Mouse (Mus musculus): Measurements from ENCODE around the gene Pdgfra. TPM values are rescaled to one million over a fixed set of nuclear protein-coding genes. Genes with fewer than 3 reads are reported as not detected.
A peak's percentile ranks its signal among the peaks of the same experiment; 100 is the strongest.

Pdgfra gene
- total RNA-seq, 2 experiments from 2014 or later = 0.04 to 0.29 TPM

- ATAC-seq (ENCODE audit: poor library complexity, severe bottlenecking) = no peak
These were observed 3.2 kb downstream of the Pdgfra start for GRCm38 (mm10) chr5:75155281-75155680.

GRCm38 (mm10) chr5:75155741-75156553 is 3.9 kb downstream of the Pdgfra start:
- peak; percentile 70 for ATAC-seq (ENCODE audit: poor library complexity, severe bottlenecking)

DNA sequence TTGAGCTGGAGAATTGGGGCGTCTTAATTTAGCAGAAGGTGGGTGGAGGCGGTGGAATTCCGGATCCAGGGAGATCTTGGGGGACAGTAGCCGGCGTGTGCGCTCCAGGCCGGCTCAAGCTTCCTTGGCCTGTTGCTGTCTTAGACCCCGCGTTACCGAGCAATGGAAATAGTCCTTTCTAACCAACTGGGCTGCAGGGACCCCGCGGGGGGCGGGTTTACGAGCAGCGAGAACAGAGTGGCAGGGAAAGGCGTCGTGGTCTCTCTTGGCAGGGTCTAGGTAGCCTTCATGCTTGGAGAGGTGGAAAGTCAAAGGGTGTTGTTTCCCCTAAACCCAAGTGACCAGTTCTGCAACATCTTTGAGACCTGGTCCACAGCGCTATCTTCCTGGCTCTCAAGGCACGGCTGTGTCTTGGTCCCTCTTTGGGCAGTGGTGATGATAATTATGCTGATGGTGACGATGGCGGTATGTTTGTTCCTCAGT is 4.5 kb downstream of the Pdgfra start:
- peak; percentile 4; the same call in 1 of the 2 replicates for ATAC-seq (ENCODE audit: poor library complexity, severe bottlenecking)

- peak; percentile 67 for ATAC-seq (ENCODE audit: poor library complexity, severe bottlenecking)
These were observed 4.9 kb downstream of the Pdgfra start for GRCm38 (mm10) chr5:75157038-75157437.

DNA sequence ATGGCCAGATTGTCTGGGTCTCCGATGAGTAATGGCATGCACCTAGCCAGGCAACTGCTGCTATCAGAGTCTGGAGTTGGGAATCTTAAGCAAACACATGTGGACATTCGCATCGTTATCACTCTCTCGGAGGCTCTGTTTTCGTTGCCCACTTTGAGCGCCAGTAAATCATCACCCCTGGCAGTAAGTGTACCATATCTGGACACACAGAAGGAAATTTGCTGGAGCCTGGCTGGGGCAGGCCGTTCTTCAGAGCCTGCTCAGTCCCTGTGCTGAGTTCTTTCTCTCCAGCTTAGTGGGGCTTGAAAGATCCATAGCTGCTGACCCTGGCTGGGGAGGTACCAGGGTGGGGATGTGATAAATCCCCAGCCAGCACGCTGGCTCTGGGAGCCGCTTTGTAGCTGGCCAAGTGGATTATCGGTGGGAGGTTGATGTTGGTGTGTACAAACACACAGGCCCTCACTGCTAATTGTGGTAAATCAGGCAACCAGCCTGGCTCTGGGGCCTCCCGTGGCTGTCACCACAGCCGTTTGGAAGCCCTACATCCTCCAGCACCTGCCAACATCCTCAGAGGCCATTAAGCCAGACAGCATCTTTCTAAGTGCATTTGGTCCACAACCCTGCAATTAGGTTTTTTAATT is 8.6 kb downstream of the Pdgfra start:
- ATAC-seq (ENCODE audit: poor library complexity, severe bottlenecking) = no peak

DNA sequence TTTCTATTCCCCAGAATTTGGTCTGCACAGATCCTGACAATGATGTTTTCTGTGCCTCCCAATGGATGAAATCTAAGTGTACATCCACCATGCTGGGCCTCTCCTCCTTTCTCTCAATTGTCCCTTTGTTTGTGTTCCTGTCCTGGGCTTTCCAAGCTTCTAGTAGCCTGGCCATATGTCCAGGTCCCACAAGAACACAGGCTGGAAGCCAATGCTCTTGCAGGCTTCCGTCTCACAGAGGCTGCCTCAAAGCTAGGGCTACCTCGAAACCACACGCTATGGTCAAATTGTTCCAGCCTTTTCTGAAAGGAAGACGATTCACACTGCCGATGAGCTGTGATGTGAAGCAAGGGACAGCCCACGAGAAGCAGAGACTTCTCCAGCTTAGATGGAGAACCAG is 9.5 kb downstream of the Pdgfra start:
- no peak for ATAC-seq (ENCODE audit: poor library complexity, severe bottlenecking)

DNA sequence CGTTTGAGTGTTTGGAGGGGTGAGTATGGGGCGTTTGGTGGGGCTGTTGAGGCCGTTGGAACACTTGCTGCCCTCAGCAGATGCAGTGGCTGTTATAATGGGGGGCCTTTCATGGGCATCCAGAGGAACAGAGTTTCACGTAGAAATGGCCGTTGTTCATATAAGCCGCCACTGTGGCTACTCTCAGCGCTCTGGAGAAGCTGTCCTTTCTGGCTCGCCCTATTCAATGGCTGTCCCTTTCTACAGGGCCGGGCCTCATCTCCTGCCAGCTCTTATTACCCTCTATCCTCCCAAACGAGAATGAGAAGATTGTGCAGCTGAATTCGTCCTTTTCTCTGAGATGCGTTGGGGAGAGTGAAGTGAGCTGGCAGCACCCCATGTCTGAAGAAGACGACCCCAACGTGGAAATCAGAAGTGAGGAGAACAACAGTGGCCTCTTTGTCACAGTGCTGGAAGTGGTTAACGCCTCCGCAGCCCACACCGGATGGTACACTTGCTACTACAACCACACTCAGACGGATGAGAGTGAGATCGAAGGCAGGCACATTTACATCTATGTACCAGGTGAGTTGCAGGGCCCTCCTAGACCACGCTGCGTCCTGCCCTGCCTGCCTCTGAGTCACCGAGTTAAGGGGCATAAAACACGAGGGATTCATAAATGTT is 11.3 kb downstream of the Pdgfra start:
- ATAC-seq (ENCODE audit: poor library complexity, severe bottlenecking) = no peak

DNA sequence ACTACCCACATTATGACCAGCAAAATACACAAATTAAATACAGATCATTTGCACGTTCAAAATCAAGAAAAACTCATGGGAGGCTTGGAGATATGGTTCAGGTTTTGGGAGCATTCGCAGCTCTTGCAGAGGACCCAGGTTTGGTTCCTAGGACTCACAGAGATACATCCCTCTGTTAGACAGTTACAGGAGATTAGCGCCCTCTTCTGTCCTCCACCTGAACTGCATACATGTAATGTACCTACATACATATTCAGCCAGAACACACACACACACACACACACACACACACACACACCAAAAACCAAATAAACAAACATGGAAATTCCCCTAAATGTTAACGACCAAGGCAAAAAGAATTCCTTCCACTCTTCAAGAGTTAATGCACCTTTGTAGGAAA is 12.6 kb downstream of the Pdgfra start:
- no peak for ATAC-seq (ENCODE audit: poor library complexity, severe bottlenecking)

GRCm38 (mm10) chr5:75169837-75170236 is 17.7 kb downstream of the Pdgfra start:
- no peak for ATAC-seq (ENCODE audit: poor library complexity, severe bottlenecking)

- ATAC-seq (ENCODE audit: poor library complexity, severe bottlenecking) = no peak
These were observed 19.8 kb downstream of the Pdgfra start for GRCm38 (mm10) chr5:75171859-75172258.

- no peak for ATAC-seq (ENCODE audit: poor library complexity, severe bottlenecking)
These were observed 27.2 kb downstream of the Pdgfra start for GRCm38 (mm10) chr5:75179249-75179648.

DNA sequence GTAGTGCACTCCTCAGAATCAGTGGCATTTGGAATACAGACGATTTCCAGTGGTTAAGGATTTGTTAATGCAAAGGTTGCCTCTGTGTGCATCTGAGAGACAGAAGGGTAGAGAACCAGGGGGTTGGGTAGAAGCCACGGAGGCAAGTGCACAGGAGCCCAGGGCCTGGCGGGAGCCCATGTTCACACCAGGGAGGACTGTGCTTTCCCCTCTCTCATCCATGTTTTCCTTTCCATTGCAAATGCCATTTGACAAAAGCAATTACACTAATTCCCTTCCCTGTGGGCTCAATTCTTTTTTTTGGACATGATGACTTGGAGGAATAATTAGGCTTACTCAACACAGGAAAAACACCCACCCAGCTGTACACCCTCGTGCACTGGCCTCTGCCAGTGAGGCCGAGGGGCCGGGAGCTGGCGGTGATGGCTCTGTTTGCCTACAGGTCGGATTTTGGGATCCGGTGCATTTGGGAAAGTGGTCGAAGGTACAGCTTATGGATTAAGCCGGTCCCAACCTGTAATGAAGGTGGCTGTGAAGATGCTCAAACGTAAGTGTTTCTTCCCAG is 27.7 kb downstream of the Pdgfra start:
- ATAC-seq (ENCODE audit: poor library complexity, severe bottlenecking) = no peak

- no peak for ATAC-seq (ENCODE audit: poor library complexity, severe bottlenecking)
These were observed 31.6 kb downstream of the Pdgfra start for GRCm38 (mm10) chr5:75183653-75184052.

GRCm38 (mm10) chr5:75184112-75184511 is 32.0 kb downstream of the Pdgfra start:
- ATAC-seq (ENCODE audit: poor library complexity, severe bottlenecking) = no peak

DNA sequence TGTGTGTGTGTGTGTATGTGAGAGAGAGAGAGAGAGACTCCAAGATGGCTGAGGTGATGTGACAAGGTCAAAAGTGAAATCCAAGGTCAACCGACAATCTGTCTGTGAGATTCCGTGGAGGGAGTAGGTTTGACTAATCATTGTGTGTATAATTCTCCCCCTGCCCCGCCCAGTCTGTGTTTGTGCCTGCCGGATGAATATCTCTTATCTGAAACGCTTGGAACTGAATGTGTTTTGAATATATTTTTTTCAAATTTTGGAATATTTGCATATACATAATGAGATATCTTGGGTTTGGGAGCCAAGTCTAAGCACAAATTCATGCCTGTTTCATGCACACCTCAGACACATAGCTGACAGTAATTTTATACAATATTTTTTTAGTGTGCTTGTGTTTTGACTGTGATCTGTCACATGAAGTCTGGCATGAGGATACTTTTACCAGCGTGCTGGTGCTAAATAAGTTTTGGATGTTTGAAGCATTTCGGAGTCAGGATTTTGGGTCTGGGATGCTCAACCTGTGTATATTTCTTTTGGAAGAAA is 32.7 kb downstream of the Pdgfra start:
- no peak for ATAC-seq (ENCODE audit: poor library complexity, severe bottlenecking)

- peak; percentile 62 for ATAC-seq (ENCODE audit: poor library complexity, severe bottlenecking)
These were observed 33.5 kb downstream of the Pdgfra start for GRCm38 (mm10) chr5:75185584-75185983.

- ATAC-seq (ENCODE audit: poor library complexity, severe bottlenecking) = no peak
These were observed 37.4 kb downstream of the Pdgfra start for GRCm38 (mm10) chr5:75189319-75189987.

DNA sequence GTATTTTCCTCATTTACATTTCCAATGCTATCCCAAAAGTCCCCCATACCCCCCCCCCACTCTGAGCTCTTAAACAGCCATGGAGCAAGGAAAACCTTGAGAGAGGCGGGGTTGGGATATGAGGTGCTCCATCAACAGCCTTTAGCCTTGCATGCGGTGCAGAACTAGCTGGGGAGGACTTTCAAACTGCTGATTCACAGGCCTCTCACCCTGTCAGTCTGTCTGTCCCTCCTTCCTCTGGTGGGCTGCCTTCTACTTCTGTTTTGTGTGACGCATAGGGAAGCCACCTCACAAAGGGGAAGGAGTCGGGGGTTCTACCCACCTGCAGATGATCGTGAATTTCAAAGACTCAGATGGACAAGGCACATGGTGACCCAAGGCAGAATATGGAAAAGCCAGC is 41.0 kb downstream of the Pdgfra start:
- no peak for ATAC-seq (ENCODE audit: poor library complexity, severe bottlenecking)

- ATAC-seq (ENCODE audit: poor library complexity, severe bottlenecking) = no peak
These were observed 46.3 kb downstream of the Pdgfra start for GRCm38 (mm10) chr5:75198413-75198812.

GRCm38 (mm10) chr5:75199698-75200365 is 47.7 kb downstream of the Pdgfra start:
- ATAC-seq (ENCODE audit: poor library complexity, severe bottlenecking) = no peak

All from megakaryocyte, adult 5-6 weeks (primary cell).